Mouse (Mus musculus) C2C12 (cell line): ENCODE results near the gene Ss18l2. TPM values are rescaled to one million over a fixed set of nuclear protein-coding genes. Genes with fewer than 3 reads are reported as not detected.

Source experiments
- H3K27me3 ChIP-seq: one replicate; pipeline ENCODE4 v1.6.1; 2011; ENCODE audit not compliant: control insufficient read depth, insufficient read depth, insufficient read length
- H3K36me3 ChIP-seq: one replicate; pipeline ENCODE4 v1.6.1; 2011; ENCODE audit not compliant: control insufficient read depth, insufficient read depth
- H3K4me3 ChIP-seq: one replicate; pipeline ENCODE4 v1.5.1; 2011; ENCODE audit warnings: mild to moderate bottlenecking, control low read depth; ENCODE audit not compliant: poor library complexity, insufficient read depth, severe bottlenecking
- H3K79me2 ChIP-seq: one replicate; pipeline ENCODE4 v1.6.1; 2011; ENCODE audit not compliant: control insufficient read depth, insufficient read depth
- H3K79me3 ChIP-seq: one replicate; pipeline ENCODE4 v1.6.1; 2011; ENCODE audit warnings: low read depth, control low read depth
- H3ac ChIP-seq: one replicate; pipeline ENCODE3; 2011; ENCODE audit warnings: low read depth; ENCODE audit not compliant: control insufficient read depth, insufficient read length
- CEBPB ChIP-seq: IDR thresholded peaks from one replicate; pipeline ENCODE4 v1.6.1; 2011; ENCODE audit warnings: low read depth, mild to moderate bottlenecking, control low read depth, moderate library complexity
- CTCF ChIP-seq: IDR thresholded peaks from one replicate; pipeline ENCODE4 v1.5.1; 2011; ENCODE audit not compliant: control insufficient read depth, insufficient read depth, insufficient read length
- FOSL1 ChIP-seq: IDR thresholded peaks from one replicate; pipeline ENCODE4 v1.8.0; 2011; ENCODE audit warnings: mild to moderate bottlenecking, low read length; ENCODE audit not compliant: poor library complexity, insufficient read depth, severe bottlenecking
- MAX ChIP-seq: IDR thresholded peaks from one replicate; pipeline ENCODE4 v1.6.1; 2011; ENCODE audit warnings: mild to moderate bottlenecking, control low read depth
- MYOD1 ChIP-seq: IDR thresholded peaks from one replicate; pipeline ENCODE4 v1.6.1; 2011; ENCODE audit warnings: low read depth; ENCODE audit not compliant: control insufficient read depth, insufficient read length
- MYOG ChIP-seq: IDR thresholded peaks from one replicate; pipeline ENCODE4 v1.6.1; 2011; ENCODE audit not compliant: control insufficient read depth, insufficient read length; ENCODE audit errors: extremely low read depth
- USF1 ChIP-seq: IDR thresholded peaks from one replicate; pipeline ENCODE4 v1.6.1; 2011; ENCODE audit warnings: low read depth, mild to moderate bottlenecking, control low read depth, moderate library complexity
- polyA plus RNA-seq: library from polyadenylated mRNA; unstranded; fragments of >200 nt; fragmentation: generic; extraction: Trizol; gene quantifications from one replicate; pipeline ENCODE4 v1.2.1, GENCODE M21; 2012; ENCODE audit warnings: missing spikeins

Ss18l2 gene
- polyA plus RNA-seq, 1 experiment: 44.7 TPM

GRCm38 (mm10) chr9:121669348-121669791 lies 40.8 kb upstream of the Ss18l2 start:
- H3ac ChIP-seq: no peak overlapping the region
- no peaks in the 10 kb centered on the region for H3K79me2 ChIP-seq
- no peaks in the 10 kb centered on the region for H3K27me3 ChIP-seq
- no peak for TF ChIP-seq MYOG
- no peak for TF ChIP-seq MAX
- no peak for TF ChIP-seq FOSL1
- peak; percentile 95 for TF ChIP-seq CTCF
- TF ChIP-seq MYOD1: no peak
- no peaks in the 10 kb centered on the region for H3K36me3 ChIP-seq
- H3K4me3 ChIP-seq: no peak overlapping the region
- no peaks in the 10 kb centered on the region for H3K79me3 ChIP-seq

GRCm38 (mm10) chr9:121671300-121671699 lies 38.8 kb upstream of the Ss18l2 start:
- no peaks in the 10 kb centered on the region for H3K36me3 ChIP-seq
- H3K27me3 ChIP-seq: no peaks in the 10 kb centered on the region
- H3K4me3 ChIP-seq: no peak overlapping the region
- TF ChIP-seq CTCF: peak; percentile 17
- no peak for TF ChIP-seq CEBPB
- H3K79me3 ChIP-seq: no peaks in the 10 kb centered on the region
- no peaks in the 10 kb centered on the region for H3K79me2 ChIP-seq
- no peak overlapping the region for H3ac ChIP-seq

- H3K36me3 ChIP-seq: no peaks in the 10 kb centered on the region
- H3K79me2 ChIP-seq: no peaks in the 10 kb centered on the region
- no peaks in the 10 kb centered on the region for H3K27me3 ChIP-seq
- no peak overlapping the region for H3ac ChIP-seq
- H3K79me3 ChIP-seq: no peaks in the 10 kb centered on the region
- TF ChIP-seq MYOD1: peak; percentile 65
- no peak for TF ChIP-seq CEBPB
- TF ChIP-seq FOSL1: peak; percentile 2
- no peak for TF ChIP-seq USF1
- no peak for TF ChIP-seq MAX
- H3K4me3 ChIP-seq: no peak overlapping the region
Measured at GRCm38 (mm10) chr9:121672311-121672710, 37.8 kb upstream of the Ss18l2 start.

- Histone ChIP-seq H3K79me2 (no peaks in the 10 kb centered on the region), H3K27me3 (no peaks in the 10 kb centered on the region), H3K36me3 (no peaks in the 10 kb centered on the region), H3K4me3 (no peak overlapping the region), H3K79me3 (no peaks in the 10 kb centered on the region), H3ac (no peak overlapping the region)
- no peak for TF ChIP-seq CTCF
- TF ChIP-seq USF1: no peak
- TF ChIP-seq CEBPB: no peak
- TF ChIP-seq MYOG: no peak
- TF ChIP-seq FOSL1: no peak
- no peak for TF ChIP-seq MYOD1
- TF ChIP-seq MAX: no peak
Measured at GRCm38 (mm10) chr9:121673716-121674115, 36.4 kb upstream of the Ss18l2 start.

- Histone ChIP-seq H3K27me3 (no peaks in the 10 kb centered on the region), H3K79me2 (no peaks in the 10 kb centered on the region), H3K4me3 (no peak overlapping the region), H3K79me3 (no peaks in the 10 kb centered on the region), H3ac (no peak overlapping the region), H3K36me3 (no peaks in the 10 kb centered on the region)
- TF ChIP-seq USF1: no peak
- TF ChIP-seq CEBPB: no peak
- no peak for TF ChIP-seq FOSL1
- no peak for TF ChIP-seq MAX
- no peak for TF ChIP-seq CTCF
- no peak for TF ChIP-seq MYOG
- no peak for TF ChIP-seq MYOD1
Measured at GRCm38 (mm10) chr9:121675011-121675410, 35.1 kb upstream of the Ss18l2 start.

GRCm38 (mm10) chr9:121675556-121675955 lies 34.6 kb upstream of the Ss18l2 start:
- no peaks in the 10 kb centered on the region for H3K79me3 ChIP-seq
- H3K4me3 ChIP-seq: no peak overlapping the region
- no peaks in the 10 kb centered on the region for H3K36me3 ChIP-seq
- no peak overlapping the region for H3ac ChIP-seq
- no peaks in the 10 kb centered on the region for H3K79me2 ChIP-seq
- H3K27me3 ChIP-seq: no peaks in the 10 kb centered on the region
- TF ChIP-seq USF1: no peak
- no peak for TF ChIP-seq MYOG
- TF ChIP-seq FOSL1: no peak
- no peak for TF ChIP-seq CTCF
- TF ChIP-seq CEBPB: no peak
- no peak for TF ChIP-seq MAX
- no peak for TF ChIP-seq MYOD1
